Mouse (Mus musculus): ENCODE results near the gene Zdhhc18.

Gene Zdhhc18

DNA sequence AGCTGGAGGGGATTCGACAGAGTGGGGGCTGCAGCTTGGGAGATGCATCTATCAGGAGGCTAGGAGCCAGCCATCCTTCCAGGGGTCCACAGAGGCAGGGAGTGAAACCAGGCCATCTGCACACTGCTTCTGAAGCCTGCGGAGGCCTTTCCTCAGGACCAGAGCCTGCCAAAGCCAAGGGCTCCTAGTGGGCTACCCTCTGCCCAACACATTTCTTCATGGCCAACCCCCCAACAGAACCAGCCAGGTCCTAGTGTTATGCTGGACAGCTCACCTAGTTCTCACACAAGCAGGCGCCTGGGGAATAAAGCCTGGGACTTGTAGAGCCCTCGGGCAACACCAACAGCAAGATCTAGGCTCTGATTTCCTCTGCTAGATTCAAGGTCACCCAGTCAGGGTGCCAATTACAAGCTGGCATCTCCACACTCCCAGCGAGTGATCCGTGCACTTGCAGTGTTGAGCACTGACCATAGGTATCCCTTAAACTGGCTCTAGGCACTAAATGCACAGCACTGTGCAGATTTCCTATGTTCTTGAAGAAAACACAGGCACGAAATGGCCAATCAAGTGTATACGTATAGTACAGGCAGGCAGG, 19.5 kb downstream of the Zdhhc18 start:
- no peak for DNase-seq

DNA sequence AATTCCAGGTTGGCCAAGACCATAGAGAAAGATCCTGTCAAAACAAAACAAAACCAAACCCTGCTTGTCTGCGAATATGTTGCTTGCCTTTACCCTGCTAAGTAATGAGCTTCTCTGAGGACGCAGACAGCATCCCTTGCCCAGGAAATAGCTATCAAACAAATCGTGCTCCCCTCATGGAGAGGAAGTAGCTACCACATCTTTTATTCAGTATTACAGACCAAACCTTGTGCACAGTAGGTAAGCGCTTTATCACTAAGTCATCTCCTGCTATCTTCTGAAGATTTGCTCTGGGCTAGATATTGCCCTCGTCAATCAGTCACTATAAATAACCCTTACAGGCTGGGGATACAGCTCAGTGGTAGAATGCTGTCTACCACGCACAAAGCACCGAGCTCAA, 20.8 kb downstream of the Zdhhc18 start:
- DNase-seq = no peak

- no peak for DNase-seq
Measured at GRCm38 (mm10) chr4:133628517-133628916, 21.4 kb downstream of the Zdhhc18 start.

DNA sequence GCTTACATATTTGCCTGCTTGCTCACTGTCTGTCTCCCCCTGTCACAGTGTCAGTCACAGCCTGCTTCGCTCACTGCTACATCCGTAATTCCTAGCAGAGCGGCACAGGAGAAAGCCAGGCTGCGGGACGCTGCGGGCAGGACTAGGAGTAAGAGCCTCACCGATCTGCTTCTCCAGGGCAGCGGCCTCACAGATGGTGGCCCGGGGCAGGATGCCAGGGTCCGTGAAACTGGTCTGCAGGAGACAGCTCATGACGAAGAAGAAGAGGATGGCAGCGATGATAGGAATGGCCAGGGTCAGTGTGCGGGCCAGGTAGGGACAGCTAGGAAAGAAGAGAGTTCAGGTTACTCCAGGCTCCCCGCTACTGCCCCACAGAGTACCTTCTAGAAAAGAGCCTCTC, 22.9 kb downstream of the Zdhhc18 start:
- no peak for DNase-seq

DNA sequence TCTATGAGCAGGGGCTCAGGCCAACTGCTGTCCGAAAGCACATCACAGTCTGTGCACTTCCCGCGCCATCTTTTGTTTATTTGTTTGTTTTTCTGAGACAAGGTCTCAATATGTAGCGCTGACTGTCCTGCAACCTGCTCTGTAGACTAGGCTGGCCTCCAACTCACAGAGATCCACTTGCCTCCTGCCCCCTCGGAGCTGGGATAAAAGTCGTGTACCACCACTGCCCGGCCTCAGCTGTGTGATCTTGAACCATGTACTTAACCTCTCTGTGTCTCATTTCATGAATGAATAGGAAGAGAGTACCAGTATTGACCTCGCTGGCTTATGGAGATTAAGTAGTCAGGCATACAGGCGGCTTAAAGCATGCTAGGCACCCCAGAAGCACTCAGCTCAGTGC, 23.3 kb downstream of the Zdhhc18 start:
- no peak for DNase-seq

DNA sequence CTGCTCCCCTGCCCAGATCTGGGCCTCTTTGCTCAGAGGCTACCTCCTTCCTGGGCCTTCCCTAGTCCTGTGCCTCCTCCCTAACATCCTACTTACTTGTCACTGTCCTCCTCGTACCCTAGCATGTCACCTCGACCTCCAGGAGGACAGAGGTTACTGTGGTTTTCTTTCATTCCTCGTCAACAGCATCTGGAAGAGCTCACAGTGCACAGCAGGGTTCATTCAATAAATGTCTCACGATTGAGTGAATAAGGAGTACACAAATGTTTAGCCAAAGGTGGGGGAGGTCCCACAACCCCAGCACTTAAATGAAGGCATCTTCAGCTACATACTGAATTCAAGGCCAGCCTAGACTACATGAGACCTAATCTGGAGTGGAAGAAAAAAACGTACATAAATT, 23.7 kb downstream of the Zdhhc18 start:
- no peak for DNase-seq

DNA sequence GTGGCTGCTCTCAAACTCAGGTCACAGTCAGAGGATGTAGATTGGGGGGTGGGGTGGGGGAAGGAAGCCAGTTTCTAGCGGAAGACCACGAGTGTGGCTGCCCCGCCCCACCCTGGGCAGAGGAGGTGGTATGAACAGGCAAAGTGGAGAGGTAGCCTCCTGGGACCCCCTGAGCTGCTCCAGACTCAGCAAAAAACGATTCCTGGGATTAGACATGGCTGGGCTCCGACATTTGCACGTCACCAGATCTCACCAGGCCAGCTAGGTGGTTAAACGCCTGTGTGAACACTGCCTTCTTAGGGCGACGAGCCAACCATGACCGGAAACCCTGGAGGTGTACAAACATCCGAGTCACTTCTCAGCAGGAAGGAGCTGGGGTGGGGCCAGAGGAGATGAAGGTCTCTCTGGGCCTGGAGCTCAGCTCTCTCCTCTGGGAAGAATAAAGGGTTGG, 24.3 kb downstream of the Zdhhc18 start:
- peak; percentile 83 to 89 for DNase-seq

DNA sequence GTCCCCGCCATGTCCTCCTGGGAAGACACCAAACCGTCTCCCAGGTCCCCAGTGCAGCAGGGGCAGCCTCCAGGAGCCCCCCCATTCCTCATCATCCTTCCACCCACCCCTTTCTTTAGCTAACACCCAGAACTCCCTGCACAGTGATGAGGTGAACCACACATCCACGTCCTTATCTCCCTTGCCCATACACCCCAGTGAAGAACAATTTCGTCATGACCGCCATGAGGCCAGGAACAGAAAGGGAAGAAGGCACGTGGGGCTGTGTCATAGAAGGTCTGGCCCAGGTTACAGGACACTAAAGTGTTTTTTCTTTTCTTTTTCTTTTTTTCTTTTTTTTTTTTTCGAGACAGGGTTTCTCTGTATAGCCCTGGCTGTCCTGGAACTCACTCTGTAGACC, 25.1 kb downstream of the Zdhhc18 start:
- no peak for DNase-seq

- DNase-seq = no peak
Measured at GRCm38 (mm10) chr4:133622161-133622695, 27.7 kb downstream of the Zdhhc18 start.

- DNase-seq = no peak
Measured at GRCm38 (mm10) chr4:133620668-133621067, 29.3 kb downstream of the Zdhhc18 start.

DNA sequence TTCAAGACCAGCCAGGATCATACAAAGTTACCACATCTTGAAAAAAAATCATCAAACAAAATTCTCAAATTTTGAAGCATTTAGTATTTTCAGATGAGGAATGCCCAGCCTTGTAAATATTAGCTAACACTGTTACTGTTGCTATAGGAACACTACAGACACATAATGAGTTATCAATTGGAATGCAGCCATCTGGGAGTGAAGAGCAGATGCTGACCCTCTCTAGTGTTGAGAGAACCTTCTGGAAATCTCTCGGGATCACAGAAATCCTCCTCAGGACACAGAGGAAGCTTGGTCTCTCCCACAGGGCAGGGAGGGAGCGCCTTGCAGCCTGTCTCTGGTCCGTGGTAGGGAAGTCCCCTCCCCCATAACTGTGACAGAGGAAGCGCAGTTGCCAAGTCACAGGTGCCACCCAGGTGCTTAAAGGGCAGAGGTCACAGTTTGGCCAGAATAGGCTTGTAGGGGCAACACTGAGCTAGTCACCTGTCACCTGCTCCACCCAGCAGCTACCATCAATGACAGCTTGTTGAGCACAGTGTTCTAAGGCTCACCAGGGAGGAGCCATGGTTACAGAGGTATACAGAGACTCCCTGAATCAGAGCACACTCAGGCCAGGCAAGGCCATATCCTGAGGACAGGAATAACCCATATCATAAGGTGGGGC, 30.3 kb downstream of the Zdhhc18 start:
- no peak for DNase-seq

GRCm38 (mm10) chr4:133617936-133618335, 32.0 kb downstream of the Zdhhc18 start:
- no peak for DNase-seq

DNA sequence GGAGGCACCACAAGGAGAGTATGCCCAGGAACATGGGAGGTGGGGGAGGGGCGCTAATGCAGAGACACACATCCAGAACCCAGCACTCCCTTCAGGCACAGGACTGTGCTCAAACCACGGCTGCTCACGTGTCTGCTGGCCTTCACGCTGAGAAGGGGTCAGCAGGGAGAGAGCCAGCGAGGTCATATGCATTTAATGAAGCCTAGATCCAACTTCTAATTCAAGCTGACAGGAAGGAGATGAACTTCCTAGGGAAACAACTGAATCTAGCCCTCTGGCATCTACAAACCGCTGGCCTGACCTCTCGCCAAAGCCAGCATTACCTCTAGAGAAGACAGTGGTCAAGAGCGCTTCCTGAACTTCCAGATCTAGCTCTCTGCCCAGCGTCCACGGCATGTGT, 34.5 kb downstream of the Zdhhc18 start:
- DNase-seq = no peak

GRCm38 (mm10) chr4:133614274-133614761, 35.6 kb downstream of the Zdhhc18 start:
- DNase-seq = peak; percentile 81 to 90

- no peak for DNase-seq
Measured at GRCm38 (mm10) chr4:133613867-133614266, 36.1 kb downstream of the Zdhhc18 start.

DNA sequence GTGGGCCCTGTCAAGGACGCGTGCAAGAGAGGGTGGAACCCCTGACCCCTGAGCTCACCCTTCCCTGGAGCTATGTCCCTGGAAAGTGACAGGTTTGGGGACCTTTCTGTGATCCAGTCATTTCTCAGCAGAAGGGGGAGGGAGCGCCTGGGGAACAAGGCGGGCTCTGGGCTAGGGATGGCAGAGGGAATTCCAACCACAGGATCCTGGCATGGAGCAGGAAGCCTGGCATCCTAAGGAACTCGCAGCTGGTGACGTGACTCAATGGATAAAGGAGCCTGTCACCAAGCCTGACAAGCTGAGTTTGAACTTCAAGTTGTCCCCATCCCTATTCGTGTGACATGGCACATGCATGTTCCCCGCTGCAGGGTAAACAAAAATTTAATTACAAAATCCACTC, 36.9 kb downstream of the Zdhhc18 start:
- no peak for DNase-seq

- DNase-seq = no peak
Measured at GRCm38 (mm10) chr4:133612416-133612815, 37.5 kb downstream of the Zdhhc18 start.

GRCm38 (mm10) chr4:133611815-133612214, 38.1 kb downstream of the Zdhhc18 start:
- no peak for DNase-seq

DNA sequence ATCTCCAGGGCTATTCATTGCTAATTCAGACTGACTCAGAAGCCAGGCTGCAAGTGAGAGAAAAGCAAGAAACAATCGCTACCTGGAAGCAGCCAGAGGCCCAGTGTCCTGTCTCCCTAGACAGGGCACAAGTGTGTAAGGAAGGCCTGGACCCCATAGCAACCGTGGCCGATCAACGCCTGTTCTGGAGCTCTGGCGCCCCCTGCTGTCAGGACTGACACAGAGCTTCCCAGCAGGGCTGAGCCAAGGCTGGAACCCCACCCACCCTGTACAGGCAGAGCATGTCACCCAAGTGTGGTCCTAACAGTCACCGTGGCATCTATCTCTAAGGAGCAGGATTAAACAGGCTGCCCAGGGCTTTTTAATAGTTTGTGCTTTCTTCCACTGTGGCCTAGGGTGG, 40.2 kb downstream of the Zdhhc18 start:
- DNase-seq = peak; percentile 85 to 91

- peak in 1 of 2 experiments; percentile 20 for DNase-seq
Measured at GRCm38 (mm10) chr4:133607284-133607683, 42.7 kb downstream of the Zdhhc18 start.

GRCm38 (mm10) chr4:133605330-133605729, 44.6 kb downstream of the Zdhhc18 start:
- peak; percentile 49 to 62 for DNase-seq

DNA sequence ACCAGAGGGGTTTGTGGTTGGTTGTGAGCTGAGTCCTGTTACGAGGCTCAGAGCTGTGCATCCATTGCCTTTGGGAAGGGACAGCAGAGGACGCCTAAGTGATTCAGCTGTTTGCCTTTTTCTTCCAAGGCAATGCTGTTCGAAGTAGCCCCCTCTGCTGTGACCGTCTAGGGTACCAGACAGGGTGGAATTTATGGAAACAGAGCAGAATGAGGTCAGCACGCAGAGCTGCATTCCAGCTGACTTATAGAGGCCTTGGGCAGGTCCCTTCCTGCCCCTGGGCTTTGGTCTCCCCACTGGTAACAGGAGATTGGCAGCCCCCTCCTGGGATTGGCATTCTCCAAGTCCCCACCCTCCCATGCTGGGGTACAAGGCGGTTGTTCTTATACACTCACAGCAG, 45.1 kb downstream of the Zdhhc18 start:
- no peak for DNase-seq

DNA sequence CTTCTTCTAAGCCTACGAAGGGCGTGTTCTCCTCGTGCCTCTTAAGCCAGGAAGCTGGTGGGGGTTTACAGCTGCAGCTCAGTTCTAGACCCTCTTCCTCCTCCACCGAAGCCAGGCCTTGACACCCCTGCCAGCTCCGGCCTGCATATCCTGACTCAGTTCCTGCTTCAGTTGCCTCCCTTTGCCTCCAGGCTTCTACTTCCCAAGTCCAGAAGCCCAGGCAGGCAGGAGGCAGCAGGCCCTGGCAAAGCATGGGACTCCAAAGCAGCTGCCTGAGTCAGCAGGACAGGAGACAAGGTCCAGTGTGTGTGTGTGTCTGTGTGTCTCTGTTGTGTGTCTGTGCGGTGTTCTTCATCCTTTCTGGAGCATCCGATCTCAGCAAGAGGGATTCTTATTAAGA, 45.8 kb downstream of the Zdhhc18 start:
- DNase-seq = no peak

GRCm38 (mm10) chr4:133603056-133603455, 46.9 kb downstream of the Zdhhc18 start:
- DNase-seq = no peak

Data from lung, postnatal 4 days (tissue).